Mouse (Mus musculus): ENCODE results near the gene Gm29797.

The Gm29797 gene

GRCm38 (mm10) chr2:181674934-181675333 is 18.1 kb downstream of the Gm29797 start:
- no peak for DNase-seq

- no peak for DNase-seq
These were observed 18.6 kb downstream of the Gm29797 start for GRCm38 (mm10) chr2:181675454-181675853.

GRCm38 (mm10) chr2:181676424-181676823 is 19.6 kb downstream of the Gm29797 start:
- no peak for DNase-seq

- DNase-seq = no peak
These were observed 20.4 kb downstream of the Gm29797 start for GRCm38 (mm10) chr2:181677096-181677754.

- DNase-seq = no peak
These were observed 20.9 kb downstream of the Gm29797 start for GRCm38 (mm10) chr2:181677755-181678098.

GRCm38 (mm10) chr2:181678780-181679179 is 21.9 kb downstream of the Gm29797 start:
- DNase-seq = peak; percentile 81

GRCm38 (mm10) chr2:181679951-181680715 is 23.3 kb downstream of the Gm29797 start, which contains the start of gene Tcea2:
Tcea2 (plus strand) TSS chr2:181680310.
- DNase-seq = peak; percentile 70

- DNase-seq = no peak
These were observed 23.9 kb downstream of the Gm29797 start for GRCm38 (mm10) chr2:181680716-181681117.

- no peak for DNase-seq
These were observed 25.1 kb downstream of the Gm29797 start for GRCm38 (mm10) chr2:181681978-181682377.

- no peak for DNase-seq
These were observed 26.5 kb downstream of the Gm29797 start for GRCm38 (mm10) chr2:181683381-181683780.

- DNase-seq = no peak
These were observed 27.9 kb downstream of the Gm29797 start for GRCm38 (mm10) chr2:181684713-181685112.

GRCm38 (mm10) chr2:181685686-181686085 is 28.9 kb downstream of the Gm29797 start:
- no peak for DNase-seq

- no peak for DNase-seq
These were observed 30.8 kb downstream of the Gm29797 start for GRCm38 (mm10) chr2:181687586-181687985.

- DNase-seq = peak; percentile 30
These were observed 32.8 kb downstream of the Gm29797 start for GRCm38 (mm10) chr2:181689466-181690160.

- DNase-seq = no peak
These were observed 34.2 kb downstream of the Gm29797 start for GRCm38 (mm10) chr2:181691083-181691482.

- peak; percentile 42 for DNase-seq
These were observed 34.7 kb downstream of the Gm29797 start for GRCm38 (mm10) chr2:181691571-181691970.

- no peak for DNase-seq
These were observed 35.5 kb downstream of the Gm29797 start for GRCm38 (mm10) chr2:181692304-181692703.

GRCm38 (mm10) chr2:181693339-181694280 is 36.8 kb downstream of the Gm29797 start, which contains the start of gene Rgs19:
Rgs19 (minus strand) TSS chr2:181693977.
- DNase-seq = peak; percentile 92

GRCm38 (mm10) chr2:181694581-181694980 is 37.7 kb downstream of the Gm29797 start:
- DNase-seq = no peak

- no peak for DNase-seq
These were observed 38.9 kb downstream of the Gm29797 start for GRCm38 (mm10) chr2:181695776-181696175.

GRCm38 (mm10) chr2:181696801-181697420 is 40.1 kb downstream of the Gm29797 start:
- no peak for DNase-seq

- DNase-seq = no peak
These were observed 41.4 kb downstream of the Gm29797 start, which contains the start of gene Lkaaear1 for GRCm38 (mm10) chr2:181698241-181698640. Lkaaear1 (minus strand) TSS chr2:181698442.

All from thymus, postnatal 25 days (tissue).